Mouse (Mus musculus) c-Kit-positive CD71-positive TER-119-negative erythroid progenitor cells, embryonic 14.5 days (primary cell): Measurements from ENCODE around the gene Eme2.

Experiments used
- DNase-seq: peaks from one replicate; pipeline ENCODE4 v3.0.0-alpha.2; 2013; ENCODE audit warnings: low read depth

The Eme2 gene

GRCm38 (mm10) chr17:24874405-24874745 lies 20.5 kb downstream of the Eme2 start:
- no peak for DNase-seq

GRCm38 (mm10) chr17:24873695-24874404 lies 21.0 kb downstream of the Eme2 start:
- no peak for DNase-seq

DNA sequence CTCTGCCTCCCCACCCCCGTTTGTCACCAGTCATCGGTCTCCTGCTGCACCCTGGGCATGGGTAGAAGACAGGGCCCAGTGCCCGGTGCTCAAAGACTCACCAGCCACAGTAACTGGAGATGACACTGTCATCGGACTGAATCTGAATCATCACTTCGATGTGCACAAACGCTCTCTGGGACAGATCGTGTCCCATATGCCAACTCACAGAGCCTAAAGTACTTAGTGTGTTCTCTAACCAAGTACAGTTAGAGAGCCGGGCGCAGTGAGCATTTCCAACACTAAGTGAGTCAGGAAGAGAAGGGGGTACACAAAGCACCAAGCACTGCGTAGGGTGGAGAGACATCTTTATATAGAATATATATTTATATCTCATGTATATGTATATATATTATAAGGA lies 27.0 kb downstream of the Eme2 start:
- no peak for DNase-seq

DNA sequence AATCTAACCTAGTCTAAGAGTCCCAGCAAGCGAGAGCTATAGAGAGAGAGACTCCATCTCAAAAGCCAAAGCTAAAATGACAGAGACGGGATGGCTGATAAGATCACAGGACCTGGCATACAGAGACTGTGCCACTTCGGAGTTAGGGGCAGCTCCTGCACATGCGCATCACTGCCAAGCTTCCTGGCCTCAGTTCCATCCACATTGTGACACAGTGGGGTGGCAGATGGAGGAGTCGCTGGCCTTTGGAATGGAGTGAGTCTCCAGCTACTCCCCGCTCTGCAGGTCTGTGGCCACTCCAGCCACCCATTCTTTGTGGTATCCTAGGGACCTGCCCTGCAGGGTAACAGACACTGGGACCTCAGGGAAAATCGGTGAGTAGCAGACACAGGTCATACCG lies 29.1 kb downstream of the Eme2 start, which contains the start of gene Igfals:
TSS of gene Igfals (plus strand) at position 222 of the 400 bp plus-strand sequence.
- DNase-seq, result no peak

- no peak for DNase-seq
These were observed 33.1 kb downstream of the Eme2 start for GRCm38 (mm10) chr17:24861785-24862184.

DNA sequence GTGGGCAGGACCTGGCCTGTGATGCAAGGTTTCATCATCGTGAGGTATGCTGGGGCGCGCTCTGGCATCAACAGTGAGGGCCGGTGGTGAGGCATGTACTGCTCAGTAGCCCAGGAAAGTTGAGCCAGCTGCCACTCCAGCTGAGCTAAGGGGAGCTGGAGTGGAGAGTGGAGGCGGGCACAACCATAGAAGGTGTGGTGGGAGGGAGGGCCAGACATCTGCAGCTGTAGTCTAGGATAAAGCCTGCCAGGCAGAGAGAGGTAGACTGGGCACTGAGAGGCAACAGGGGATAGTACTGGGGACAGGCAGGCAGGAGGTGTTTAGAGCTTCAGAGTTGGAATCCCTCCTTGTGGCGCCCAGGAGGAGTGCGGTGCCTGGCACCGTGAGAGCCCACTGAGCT lies 34.8 kb downstream of the Eme2 start:
- no peak for DNase-seq

DNA sequence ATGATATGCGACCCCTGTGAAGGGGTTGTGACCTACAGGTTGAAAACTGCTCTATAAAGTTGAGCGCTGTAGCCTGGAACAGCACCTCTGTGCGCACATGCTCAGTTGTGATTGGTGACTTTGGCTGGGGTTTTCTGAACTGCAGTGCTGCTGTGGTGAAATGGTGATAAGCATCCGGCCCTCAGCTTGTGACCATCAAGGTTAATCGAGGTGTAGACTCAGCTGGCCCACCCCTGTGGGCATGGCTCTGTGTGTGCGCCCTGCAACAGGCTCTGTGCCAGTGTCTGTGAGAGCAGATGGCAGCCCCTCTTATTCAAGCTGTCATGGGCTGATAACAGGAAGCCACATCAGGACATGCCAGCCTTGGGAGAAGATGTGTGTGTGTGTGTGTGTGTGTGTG lies 35.9 kb downstream of the Eme2 start:
- DNase-seq, result peak; percentile 87

- DNase-seq, result no peak
These were observed 36.9 kb downstream of the Eme2 start for GRCm38 (mm10) chr17:24857831-24858470.

- DNase-seq, result no peak
These were observed 38.3 kb downstream of the Eme2 start for GRCm38 (mm10) chr17:24856589-24856988.

GRCm38 (mm10) chr17:24855838-24856464 lies 38.9 kb downstream of the Eme2 start:
- no peak for DNase-seq

GRCm38 (mm10) chr17:24851381-24852125 lies 43.3 kb downstream of the Eme2 start:
- no peak for DNase-seq

DNA sequence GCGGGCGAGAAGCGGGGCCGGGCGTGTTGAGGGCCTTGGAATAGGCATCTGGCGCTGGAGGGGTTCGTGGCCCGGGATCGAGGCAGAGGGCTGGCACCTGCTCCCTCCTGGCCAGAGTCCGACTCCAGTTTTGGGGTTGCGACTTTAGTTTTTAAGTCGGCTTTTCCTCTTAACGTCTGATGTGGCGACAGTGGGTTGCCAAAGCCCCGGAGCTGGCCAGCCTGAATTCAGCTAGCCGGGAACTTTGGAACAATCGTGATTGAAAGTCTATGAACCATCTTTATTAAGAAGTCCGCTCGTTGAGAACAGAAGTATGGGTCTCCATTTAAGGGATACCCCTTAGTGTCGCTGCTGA lies 44.1 kb downstream of the Eme2 start:
- no peak for DNase-seq

- DNase-seq, result peak; percentile 97
These were observed 44.7 kb downstream of the Eme2 start, which contains the start of gene Fahd1 for GRCm38 (mm10) chr17:24850065-24850772. Fahd1 (minus strand) TSS chr17:24850364.

DNA sequence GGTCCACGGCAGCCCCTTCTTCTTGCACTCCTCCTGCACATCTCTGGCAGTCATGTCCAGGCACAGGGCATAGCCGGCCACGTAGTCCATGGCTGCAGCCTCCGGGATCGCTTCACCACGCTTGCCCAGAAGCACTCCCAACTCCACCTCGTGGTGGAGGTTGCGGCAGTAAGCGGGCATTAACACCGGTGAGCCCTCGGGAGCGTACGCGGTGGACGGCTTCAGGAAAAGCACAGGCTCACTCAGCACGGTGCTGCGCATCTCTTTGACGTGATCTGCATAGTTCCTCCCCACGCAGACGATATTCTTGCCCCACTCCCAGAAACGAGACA lies 45.2 kb downstream of the Eme2 start:
- DNase-seq, result no peak

- peak; percentile 67 for DNase-seq
These were observed 46.3 kb downstream of the Eme2 start for GRCm38 (mm10) chr17:24848600-24849031.

- no peak for DNase-seq
These were observed 47.5 kb downstream of the Eme2 start for GRCm38 (mm10) chr17:24847386-24847785.

DNA sequence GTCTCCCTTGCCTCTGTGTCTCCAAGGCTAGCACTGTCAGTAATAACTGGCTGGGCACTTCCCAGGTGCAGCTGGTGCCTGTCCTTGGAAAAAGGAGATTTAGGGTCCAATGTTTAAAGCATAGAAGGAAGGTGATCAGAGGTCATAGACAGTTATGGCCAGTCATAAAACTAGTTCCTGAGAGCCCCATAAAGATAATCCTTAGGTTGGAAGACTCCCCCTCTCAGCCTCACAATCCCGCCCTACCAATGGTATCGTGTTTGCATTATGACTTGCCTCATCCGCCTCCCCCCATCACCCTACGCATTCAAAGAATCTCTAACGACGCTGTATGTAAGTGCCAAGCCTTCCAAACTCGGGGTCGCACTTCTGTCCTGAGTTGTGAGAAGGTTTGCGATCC lies 50.4 kb downstream of the Eme2 start:
- no peak for DNase-seq

DNA sequence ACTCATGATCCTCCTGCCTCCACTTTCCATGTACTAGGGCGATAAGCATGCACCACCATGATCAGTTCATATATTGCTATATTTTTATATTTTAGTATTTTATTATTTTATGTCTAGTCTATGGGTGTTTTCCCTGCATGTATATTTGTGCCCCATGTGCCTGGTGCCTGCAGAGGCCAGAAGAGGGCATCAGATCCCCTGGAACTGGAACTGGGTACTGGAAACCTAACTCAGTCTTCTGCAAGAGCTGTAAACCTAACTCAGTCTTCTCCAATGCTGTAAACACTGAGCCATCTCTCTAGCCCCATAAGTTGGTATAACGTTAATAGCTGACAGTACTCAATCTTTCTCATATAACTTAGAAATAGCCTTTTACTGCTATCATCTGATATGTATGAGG lies 52.3 kb downstream of the Eme2 start:
- no peak for DNase-seq

- no peak for DNase-seq
These were observed 53.8 kb downstream of the Eme2 start for GRCm38 (mm10) chr17:24841133-24841532.

- no peak for DNase-seq
These were observed 54.5 kb downstream of the Eme2 start for GRCm38 (mm10) chr17:24840341-24840740.

DNA sequence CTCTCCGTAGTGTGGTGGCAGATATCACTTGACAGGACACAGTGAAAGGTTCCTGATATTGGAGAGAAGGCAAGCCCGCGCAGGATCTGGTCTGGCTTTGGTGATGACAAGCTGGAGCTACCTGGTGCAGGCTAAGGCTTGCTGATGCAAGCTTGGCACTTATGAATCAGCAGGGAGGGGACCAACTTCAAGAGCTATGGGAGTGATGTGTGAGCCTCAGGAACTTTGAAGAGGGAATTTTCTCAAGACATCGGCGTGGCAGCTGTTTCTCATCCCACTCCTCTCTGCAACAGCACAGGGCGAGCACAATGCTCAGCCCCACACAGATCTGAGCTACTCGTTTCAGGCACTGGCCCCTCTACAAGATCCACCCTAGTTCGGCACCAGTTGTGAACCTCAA lies 55.0 kb downstream of the Eme2 start, which contains the start of gene Hagh:
TSS of gene Hagh (plus strand) at position 302 of the 400 bp plus-strand sequence.
- DNase-seq, result no peak
